Mouse (Mus musculus) bone marrow macrophage, adult 2 months (primary cell): ENCODE results near the gene Atad3a.

Source experiments
- CTCF ChIP-seq: IDR thresholded peaks from 2 replicates; pipeline ENCODE4 v1.5.1; 2012; ENCODE audit warnings: low read depth, mild to moderate bottlenecking, low read length, moderate library complexity
- POLR2A ChIP-seq: IDR thresholded peaks from 2 replicates; pipeline ENCODE4 v1.6.1; 2012; ENCODE audit warnings: mild to moderate bottlenecking, low read depth, low read length, borderline replicate concordance

- TF ChIP-seq POLR2A (no peak), CTCF (no peak)
Measured at GRCm38 (mm10) chr4:155745136-155745535, 15.8 kb downstream of the Atad3a start.
